Mouse (Mus musculus) cerebral cortex, adult 2 months (tissue): Measurements from ENCODE around the gene Vps25.

Experiments used
- WGBS: fragments of 180-500 bp; shearing (Covaris S2); methylation state at CpG from one replicate; pipeline ENCODE4 v1.1.7; 2018; 5-methylcytosine and 5-hydroxymethylcytosine counted together

Vps25 gene

DNA sequence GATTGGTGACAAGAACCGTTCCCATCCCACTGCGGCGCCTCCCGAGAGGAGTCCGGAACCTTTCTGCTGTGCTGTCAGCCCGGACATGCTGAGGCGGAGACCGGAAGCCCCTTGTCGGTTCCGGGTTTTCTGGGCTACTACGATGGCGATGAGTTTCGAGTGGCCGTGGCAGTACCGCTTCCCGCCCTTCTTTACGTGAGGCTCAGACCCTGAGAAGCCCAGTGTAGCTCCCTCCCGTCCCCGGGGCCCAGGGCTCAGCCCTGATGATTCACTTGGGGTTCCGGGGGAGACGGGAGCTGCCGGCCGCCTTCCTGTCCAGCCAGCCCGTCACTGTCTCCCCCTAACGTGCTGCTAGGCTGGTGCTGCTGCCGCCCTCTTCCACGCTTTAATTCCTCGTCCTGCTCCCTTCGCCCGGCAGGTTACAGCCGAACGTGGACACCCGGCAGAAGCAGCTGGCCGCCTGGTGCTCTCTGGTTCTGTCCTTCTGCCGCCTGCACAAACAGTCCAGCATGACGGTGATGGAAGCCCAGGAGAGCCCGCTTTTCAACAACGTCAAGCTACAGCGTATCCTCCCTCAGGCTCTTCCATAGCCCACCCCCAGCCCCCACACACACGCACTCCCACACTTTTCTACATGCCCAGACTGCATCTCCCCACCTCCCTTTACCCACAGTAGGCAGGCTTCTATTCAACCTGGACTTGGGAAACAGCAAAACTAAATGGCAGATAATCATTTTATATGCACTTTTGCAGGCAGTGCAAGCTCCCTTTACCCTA, at the start of gene Vps25:
Gene Vps25, plus strand, starts transcription at position 95 of the 777 bp plus-strand sequence.
- under 1% methylated on average over 40 of the region's 40 CpGs for WGBS

DNA sequence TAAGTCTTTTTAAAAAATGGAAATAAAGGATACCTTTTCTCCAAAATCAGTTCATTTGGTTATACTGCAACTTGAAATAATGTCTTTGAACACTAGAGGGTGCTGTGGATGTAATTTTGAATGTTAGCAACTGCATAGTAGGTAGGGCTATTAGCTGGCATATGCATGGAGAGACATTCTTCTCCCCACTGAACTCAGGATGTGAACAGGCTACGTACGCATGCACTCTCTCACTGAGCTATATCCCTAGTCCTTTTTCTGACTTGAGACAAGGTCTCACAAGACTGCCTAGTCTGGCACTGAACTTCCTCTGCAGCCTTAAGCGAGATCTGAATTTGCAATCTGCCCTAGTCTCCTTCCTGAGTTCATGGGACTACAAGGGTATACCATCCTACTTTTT, 41.5 kb upstream of the Vps25 start:
- 30% methylated on average over 3 of the region's 3 CpGs for WGBS

DNA sequence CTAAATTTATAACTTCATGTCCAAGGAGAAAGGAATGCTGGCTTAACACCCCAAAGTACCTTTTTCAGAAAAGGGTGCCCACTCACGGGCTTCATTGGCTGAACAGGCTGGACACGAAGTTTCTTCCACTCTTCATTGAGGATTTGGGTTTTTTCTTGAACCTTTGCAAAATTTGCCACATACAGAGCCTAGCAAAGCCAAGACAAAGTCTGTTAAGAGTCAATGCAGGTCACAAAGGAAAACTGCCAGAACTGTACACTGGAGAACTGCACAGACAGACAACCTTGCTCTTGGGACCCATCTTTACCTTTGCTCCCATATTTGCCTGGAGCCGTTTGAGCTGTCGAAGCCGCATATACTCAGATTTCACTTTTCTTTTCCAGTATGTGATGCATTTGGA, 36.6 kb upstream of the Vps25 start:
- 91% methylated on average over 5 of the region's 5 CpGs for WGBS

DNA sequence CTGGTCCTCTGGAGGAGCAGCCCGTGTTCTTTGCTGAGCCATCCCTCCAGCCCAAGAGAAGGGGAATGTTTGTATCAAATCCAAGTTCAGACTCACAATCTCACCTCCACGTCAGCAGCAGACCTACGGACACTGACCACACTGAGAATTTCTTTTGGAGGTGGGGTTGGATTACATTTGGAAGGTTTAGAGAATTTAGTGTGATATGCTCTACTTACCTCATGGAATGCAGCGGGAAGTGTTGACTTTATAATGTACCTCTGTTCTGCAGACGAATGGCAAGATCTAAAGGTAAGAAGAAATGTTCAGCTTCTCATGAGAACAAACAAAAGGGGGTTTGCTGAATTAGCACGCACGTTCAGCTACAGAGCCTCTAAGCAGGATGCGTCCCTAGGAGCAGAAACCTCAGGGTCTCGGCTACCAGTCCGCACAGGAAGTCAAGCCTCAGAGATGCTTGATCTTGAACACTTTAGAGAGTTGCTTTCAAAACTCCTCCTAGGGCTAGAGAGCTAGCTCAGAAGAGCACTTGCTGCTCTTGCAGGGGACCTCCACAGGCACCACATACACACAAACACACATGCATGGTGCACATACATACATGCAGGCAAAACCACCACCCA, 35.0 kb upstream of the Vps25 start:
- 88% methylated on average over 10 of the region's 10 CpGs for WGBS

DNA sequence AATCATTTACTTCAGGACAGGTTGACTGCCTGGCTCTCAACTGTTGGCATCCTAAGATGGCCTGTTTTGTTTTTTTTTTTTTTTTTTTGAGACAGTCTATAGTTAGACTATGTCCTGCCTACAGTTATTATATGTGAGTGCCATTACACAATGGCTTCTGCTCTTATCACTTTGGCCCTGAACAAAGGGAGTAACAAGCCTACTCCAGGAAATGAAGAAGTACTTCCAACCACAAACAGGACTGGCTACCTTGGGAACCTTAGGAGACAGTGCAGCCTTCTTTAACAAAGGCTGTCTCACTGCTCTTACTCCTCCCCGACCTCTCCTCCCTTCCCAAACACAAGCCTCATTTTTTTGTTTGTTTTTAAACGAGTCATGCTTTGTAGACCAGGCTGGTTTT, 32.7 kb upstream of the Vps25 start:
- WGBS: 62% methylated on average over 2 of the region's 2 CpGs

DNA sequence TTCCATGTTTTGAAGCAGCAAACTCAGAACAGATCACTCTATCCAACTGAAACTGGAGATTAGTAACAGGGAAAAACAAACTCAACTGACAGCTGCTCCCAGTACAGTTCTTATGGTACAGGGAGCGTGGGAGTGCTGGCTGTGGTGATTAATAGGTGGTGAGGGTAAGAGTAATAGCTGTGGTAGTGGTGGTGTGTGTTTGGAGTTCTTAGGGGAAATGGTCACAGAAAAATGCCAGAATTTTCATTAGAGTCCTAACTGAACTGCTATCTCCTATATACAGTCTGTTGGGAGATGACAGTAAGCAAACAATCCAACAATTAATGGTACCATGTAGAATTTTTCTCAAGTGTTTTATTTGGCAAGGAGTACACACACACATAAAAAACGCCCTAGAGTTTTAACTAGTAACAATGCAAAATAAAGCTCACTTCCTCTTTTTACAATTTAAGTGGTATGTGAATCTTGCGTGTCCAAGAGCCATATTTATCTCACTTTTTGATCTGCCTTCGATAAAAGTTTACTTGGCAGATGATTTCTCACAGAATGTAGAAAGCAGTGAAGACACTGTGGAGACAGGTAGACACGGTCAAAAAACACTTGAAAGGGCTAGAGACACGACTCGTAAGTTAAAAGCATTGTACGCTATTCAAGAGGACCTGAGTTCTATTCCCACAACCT, 32.1 kb upstream of the Vps25 start:
- 84% methylated on average over 8 of the region's 8 CpGs for WGBS

DNA sequence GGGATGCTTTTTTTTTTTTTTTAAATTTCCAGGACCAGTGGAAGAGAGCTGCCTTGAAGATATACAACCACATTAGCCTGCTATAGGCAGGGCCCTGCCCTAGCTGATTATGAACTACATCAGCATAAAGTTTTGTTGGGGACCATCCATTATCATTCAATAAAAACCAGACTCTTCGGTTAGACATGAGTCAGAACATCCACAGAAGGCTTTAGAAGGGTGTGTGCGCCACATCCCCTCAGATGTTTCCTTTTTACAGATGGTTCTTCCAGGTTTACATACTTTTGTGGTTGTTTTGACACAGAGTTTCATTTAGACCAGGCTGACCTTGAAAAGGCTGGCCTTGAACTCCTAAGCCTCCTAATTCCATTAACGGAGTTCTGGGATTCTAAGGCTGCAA, 29.2 kb upstream of the Vps25 start:
- WGBS: 82% methylated on average over 3 of the region's 3 CpGs

DNA sequence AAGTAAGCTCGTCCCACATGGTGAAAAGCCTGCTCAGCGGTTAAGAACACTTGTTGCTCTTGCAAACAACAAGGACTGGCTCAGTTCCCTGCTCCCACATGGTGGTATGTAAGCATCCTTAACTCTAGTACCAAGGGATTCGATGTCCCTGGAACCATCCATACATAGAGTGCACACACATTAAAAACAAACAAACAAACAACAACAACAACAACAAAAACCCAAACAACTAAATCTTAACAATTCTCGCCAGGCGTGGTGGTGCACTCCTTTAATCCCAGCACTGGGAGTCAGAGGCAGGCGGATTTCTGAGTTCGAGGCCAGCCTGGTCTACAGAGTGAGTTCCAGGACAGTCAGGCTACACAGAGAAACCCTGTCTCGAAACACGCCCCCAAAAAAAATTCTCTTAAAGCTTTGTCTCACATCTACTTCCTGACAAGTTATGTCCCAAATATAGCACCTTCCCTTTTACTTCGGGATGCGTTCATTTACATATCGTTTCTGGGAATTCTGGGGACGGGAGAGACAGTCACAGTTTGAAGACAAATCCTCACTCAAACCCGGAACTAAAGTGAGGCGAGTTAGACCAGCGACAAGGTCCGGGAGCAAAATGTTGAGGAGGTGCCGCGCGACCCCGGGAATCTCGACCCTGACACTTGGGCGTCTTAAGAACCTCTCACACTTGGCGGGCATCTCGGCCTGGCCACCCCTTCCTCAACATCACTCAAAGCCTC, 28.0 kb upstream of the Vps25 start:
- WGBS: 17% methylated on average over 25 of the region's 25 CpGs

DNA sequence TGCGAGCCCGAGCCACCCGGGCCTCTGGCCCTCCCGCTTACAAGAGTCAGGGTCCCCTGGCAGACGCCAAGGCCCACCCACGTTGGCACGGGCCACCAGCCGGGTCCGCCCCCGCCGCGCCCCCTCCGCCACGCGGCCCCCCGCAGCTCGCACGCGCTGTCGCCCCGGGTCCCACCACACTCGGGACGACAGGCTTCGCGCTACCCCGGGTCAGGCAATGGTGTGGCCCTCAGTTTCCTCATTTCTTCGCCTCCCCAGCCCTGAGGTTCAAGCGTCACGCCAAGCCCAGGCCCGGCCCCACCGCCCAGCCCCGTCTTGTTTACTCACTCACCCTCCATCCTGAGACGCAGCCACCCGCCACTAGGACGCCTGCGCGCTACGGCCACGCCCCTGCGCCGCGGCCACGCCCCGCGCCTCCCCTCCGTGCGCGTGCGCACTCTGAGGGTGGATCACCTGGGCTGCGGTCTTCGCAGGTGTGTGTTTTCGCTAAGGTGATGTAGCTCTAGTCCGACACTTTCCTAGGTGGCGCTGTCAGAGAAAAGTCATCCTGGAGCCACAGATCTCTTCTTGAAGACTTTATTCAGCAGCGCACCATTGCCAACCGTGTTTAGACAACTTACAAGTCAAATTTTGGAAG, 27.3 kb upstream of the Vps25 start, which contains the start of gene Ezh1:
Gene Ezh1, minus strand, starts transcription at position 399 of the 637 bp plus-strand sequence.
- WGBS: 1% methylated on average over 56 of the region's 56 CpGs

DNA sequence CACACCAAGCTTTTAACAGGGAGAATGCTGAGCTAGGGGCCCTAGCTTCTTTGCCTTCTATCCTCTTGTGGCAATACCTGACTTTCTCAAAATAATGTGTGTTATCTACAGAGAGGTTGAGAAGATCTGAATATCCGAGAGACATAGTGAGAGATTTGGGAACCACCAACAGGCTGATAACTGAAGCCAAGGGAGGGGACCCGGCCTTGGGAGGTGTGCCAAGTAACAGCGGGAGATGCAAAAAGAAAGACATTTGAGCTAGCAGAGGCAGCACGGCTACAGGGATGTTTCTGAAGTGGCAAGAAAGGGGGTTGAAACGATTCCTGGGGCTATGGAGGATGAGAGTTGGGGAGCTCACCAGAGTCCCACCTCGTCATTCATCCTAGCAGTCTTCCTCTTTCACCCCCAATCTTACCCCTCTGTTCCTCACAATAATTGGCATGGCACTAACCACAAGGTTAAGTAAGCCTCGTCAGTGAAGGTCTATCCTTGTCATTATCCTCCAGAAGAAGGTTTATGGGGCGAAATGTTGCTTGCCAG, 24.1 kb upstream of the Vps25 start:
- WGBS: 32% methylated on average over 8 of the region's 8 CpGs

DNA sequence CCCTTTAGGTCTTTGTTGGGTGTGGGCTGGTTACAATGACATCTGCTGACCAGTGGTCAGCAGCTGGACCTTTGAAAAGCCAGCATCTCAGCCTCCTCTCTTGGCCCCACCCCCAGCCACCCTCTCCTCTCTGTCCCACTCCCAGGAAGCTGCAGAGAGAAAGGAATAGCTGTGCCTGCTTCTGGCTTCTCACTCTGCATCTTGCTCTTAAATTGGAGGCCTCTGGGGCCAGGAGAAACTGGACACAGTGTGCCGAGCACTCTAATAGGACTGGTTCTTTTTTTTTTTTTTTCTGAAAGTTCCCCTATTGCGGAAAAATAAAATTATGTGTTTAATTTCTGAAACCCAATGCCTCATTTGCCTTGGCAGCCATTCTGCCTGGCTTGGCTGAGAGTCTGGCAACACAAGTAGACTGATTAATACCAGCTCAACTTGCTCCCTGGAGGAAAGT, 23.4 kb upstream of the Vps25 start:
- WGBS: 36% methylated on average over 2 of the region's 2 CpGs

DNA sequence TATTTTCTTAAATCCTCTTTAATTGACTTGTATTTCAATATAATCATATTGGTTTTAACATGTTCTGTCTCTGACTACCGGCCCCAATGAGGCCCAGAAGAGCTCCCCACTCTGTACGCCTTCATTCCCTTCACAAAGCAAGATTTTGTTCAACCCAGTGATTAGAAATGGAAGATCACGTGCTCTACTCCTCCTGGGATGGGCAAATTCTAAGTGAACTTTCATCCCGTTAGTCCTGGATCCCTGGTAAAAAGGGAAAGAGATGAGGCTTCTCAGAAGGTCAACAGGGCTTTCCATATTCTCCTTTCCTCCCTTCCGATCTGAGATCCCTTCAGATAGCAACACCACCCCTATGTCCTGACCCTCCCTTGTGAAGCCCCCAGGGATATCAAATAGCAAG, 23.0 kb upstream of the Vps25 start:
- WGBS: 47% methylated on average over 5 of the region's 5 CpGs

DNA sequence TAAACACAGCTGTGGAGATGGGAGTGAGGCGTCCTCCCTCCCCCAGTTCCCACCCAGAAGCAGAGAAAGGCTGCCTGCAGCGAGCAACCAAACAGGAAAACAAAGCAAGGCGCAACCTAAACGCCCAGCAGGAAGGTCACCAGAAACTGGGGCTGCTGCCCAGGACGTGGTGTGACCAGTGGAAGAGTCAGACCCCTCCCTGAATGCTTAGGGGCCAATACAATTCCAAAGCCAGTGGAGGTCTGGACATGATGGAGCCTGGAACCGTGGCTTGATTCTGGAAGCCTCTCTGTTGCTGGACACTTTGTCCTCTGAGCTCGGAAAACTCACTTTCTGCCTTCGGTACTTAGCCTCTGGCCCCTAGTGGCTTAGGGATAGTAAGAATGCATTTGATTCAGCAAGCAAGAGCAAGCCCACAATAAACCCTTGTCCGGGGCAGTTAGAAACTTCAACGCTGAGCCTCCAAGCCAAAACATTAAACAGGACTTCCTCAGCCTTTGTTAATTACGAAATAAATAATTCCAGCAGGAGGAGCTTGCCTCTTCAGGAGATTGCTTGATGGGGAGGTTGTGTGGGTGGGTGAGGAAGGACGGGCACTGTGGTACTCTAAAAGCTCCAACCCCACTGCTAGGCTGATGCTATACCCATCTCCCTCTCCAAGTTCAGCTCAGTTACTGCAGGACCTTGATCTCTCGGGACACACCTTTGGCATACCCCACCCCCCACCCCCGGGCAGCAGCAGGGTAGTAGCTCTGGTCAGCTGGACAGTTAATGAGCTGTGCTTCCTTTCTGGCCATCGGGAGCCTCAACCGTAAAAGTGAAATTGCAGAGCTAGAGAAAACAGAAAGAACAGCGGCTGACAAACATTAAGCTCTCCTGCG, 22.3 kb upstream of the Vps25 start:
- 16% methylated on average over 18 of the region's 18 CpGs for WGBS

DNA sequence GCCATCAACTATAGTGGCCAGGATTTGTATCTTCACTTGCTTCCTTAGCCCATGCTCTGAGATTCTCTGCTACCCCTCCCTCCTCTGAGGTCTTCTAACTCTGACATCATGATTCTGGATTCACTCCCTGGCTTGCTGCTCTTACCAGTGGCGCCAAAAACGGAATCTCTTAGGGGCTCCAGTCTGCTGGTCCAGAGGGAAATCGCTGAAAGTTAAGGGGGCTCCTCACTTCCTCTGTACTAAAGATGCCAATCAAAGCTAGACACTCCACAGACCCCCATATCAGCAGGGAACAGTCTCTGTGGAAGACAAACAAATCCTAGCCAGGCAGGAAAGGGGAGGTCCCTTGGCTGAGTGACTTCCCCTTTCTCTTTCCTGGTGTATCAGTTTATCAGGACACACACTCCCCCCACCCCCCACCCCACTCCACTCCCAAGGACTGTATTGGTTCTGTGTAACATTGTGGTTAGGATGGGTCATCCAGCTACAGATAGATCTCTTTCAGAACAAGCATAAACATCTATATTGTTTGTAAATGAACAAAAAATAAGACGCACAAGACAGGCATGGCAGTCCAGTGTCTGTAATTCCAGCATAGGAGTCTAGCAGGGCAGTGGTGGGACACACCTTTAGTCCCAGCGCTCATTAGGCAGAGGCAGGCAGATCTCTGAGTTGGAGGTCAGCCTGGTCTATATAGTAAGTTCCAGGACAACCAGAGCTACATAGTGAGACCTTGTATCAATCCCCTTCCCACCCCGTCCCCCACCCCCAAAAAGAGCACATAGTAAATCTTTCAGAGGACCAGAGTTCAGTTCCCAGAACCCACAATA, 21.3 kb upstream of the Vps25 start:
- 57% methylated on average over 6 of the region's 6 CpGs for WGBS

DNA sequence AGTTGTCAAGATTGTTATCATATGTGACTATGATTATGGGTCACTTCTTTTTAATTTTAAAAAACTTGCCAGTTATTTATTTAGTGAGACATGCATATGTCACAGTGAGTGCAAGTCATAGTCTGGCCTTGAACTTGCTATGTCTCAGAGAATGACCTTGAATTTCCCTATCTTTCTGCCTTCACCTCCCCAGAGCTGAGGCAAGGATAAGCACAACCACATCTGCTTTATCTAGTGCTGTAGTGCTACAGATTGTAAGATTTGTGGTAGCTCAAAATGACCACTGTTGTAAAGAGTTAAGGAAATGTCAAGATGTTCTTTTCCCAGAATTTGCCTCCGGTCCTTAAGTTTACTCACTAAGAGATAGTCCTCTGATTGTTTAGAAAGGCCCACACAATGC, 20.3 kb upstream of the Vps25 start:
- 94% methylated on average over 1 of the region's 1 CpGs for WGBS

DNA sequence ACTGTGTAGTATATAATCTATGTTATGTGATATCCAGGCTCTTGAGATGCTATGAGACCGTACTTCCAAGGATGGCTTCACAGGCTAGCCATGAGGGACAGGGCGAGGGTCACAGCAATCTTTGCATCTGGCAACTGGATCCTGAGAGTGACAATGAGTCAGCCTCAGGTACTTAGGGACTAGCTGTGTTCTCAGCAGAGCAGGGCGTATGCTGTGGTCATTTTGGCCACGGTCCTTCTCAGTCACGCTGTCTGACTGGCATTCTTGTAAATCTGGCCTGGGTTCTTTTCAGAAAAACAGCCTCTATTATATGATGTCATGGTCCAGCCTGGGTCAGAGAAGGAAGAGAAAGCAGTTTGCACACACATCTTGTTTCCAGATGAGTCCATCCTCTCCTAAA, 16.7 kb upstream of the Vps25 start:
- WGBS: 97% methylated on average over 5 of the region's 5 CpGs

DNA sequence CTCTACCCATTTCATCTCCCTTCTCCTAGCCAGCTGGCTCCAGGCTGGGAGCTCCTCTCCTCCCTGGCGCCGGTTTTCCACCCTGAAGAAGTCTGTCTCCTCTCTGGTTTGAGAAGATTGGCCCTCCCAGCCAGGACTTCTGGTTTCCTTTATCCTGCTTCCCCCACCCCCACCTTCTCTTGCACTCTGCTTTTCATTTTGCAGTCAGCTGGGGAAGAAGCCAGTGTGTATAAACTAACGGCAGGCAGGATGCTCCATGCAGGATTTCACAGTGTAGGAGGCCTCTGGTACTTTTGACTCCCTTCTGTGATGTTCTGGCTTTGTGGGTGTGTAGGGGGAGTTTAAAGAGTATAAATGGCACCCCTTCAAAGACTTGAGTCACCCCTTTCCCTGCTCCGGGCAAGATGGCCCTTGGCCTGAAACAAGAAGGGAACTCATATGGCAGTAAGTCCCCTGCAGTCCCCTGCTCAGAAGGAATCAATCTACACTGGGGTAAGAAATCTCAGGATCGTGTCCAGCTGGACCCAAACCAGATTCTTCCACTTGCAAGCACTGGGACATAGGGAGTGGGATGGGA, 15.3 kb upstream of the Vps25 start:
- WGBS: 21% methylated on average over 5 of the region's 5 CpGs

DNA sequence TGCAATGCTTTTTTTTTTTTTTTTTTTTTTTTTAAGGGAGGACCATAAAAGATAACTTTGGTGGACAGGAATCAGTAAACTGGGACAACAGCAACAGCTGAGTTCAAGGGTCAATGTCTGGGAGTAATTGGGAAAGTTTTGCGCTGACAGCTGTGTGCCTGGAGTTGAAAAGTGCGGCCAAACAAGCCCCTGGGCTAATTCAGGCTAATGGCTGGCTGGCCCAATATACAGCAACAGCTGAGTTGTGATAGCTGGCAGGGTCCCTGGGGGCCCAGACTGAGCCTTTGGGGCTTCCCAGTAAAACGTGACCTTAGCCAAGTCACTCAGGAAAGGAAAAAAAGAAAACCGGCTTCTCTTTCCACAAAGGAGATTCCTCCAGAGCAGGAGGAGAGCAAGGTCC, 8.4 kb upstream of the Vps25 start:
- WGBS: 77% methylated on average over 4 of the region's 4 CpGs
